Mouse (Mus musculus) frontal cortex, postnatal 10 days (tissue): ENCODE measurements at regions not wholly inside any gene's neighbourhood (a gene's known extent, or its start where the extent isn't known, plus 50 kb on each side); places are given as distances from the start of the nearest gene placed in this dataset.

Source experiments
- DNase-seq, 2 experiments: peaks; one replicate each; pipeline ENCODE4 v3.0.0; 2022; ENCODE audit warnings: low spot score in 2 of 2, mixed read lengths in 1 of 2

- no peak for DNase-seq
Measured at GRCm38 (mm10) chr3:99716381-99716780, 168.8 kb upstream of the Spag17 start.

- DNase-seq = no peak
Measured at GRCm38 (mm10) chr3:99738093-99738803, 147.0 kb upstream of the Spag17 start.

GRCm38 (mm10) chr3:99739654-99740053, 145.6 kb upstream of the Spag17 start:
- no peak for DNase-seq

DNA sequence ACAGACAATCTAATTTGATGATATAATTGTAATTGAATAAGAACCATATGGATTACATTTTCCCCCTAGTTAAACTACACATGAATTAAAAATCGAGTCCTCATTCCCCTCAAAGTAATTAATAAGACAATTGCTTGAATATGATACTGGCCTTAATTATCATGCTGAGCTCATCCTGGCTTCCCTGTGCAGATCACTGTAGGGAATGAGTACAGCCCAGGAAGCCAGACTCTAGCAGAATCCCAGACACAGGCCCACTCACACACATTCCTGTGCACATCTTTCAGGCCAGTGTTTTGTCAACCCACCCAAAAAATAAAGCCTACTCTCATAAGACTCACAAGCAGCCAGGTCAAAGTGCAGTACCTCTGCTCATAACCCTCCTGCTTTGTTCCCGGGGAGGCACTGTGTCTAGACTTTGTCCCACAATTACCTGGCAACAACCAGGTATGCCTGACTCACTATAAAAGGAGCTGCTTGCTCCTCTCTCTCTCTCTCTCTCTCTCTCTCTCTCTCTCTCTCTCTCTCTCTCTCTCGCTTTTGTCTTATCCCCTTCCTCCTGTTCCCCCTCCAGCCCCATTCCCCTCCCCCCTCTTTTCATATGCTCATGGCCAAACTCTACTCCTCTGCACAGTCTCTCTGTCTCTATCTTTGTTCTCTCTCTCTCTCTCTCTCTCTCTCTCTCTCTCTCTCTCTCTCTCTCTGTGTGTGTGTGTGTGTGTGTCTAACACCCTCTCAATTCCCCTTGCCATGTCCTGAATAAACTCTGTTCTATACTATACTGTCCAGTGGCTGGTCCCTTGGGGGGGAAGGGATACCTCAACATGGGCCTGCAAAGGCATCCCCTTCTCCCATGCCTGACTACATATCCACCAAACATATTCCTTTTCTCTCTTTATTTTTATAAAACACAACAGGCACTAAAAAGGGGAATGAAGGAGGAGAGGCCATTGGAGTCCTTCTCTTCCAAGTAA, 143.7 kb upstream of the Spag17 start:
- no peak for DNase-seq

GRCm38 (mm10) chr3:99749725-99750124, 135.5 kb upstream of the Spag17 start:
- DNase-seq = no peak

DNA sequence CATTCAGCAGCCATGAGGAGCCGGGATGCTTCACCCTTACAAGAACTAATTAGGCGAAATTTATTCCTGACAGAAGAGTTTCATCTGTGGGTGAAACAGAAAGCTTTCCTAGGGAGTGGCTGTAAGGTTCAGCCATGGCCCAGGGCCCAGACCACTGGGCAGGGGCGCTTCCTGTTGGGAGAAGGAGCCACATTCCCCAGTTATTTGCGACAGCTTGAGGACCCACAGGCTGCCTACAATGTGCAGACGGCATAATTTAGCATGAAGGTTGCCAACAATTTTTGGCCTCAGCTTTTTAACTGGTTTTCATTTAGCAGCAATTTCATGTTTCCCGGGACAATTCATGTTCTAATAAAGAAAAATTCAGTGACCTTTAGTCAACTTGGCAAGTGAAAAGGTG, 106.7 kb upstream of the Spag17 start:
- DNase-seq = no peak

GRCm38 (mm10) chr3:99785955-99786529, 99.2 kb upstream of the Spag17 start:
- DNase-seq = no peak

GRCm38 (mm10) chr3:99791316-99791715, 93.9 kb upstream of the Spag17 start:
- no peak for DNase-seq

DNA sequence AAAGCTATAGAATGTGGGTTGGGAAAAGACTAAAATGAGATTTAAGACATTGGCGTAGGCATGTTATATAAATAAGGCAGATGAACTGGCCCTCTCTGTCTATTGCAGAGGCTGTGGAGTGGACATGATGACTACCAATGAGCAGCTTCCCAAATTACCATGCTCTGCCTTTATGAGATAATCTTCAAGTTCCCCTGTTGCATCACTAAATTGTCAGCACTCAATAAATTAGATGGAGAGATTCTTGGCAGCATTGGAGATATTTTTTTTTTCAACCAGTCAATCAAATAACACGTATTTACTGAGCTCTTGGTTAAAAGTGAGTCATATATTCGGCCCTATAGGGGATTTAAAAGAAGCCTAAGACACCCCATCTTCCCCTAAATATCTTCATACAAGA, 91.6 kb upstream of the Spag17 start:
- no peak for DNase-seq

- no peak for DNase-seq
Measured at GRCm38 (mm10) chr3:99795835-99796234, 89.4 kb upstream of the Spag17 start.

GRCm38 (mm10) chr3:99797791-99798190, 87.4 kb upstream of the Spag17 start:
- DNase-seq = no peak

GRCm38 (mm10) chr3:99810532-99810931, 74.7 kb upstream of the Spag17 start:
- DNase-seq = no peak

GRCm38 (mm10) chr3:99811276-99811675, 73.9 kb upstream of the Spag17 start:
- no peak for DNase-seq

GRCm38 (mm10) chr3:99812836-99813235, 72.4 kb upstream of the Spag17 start:
- DNase-seq = no peak

GRCm38 (mm10) chr3:99815115-99815514, 70.1 kb upstream of the Spag17 start:
- DNase-seq = no peak

DNA sequence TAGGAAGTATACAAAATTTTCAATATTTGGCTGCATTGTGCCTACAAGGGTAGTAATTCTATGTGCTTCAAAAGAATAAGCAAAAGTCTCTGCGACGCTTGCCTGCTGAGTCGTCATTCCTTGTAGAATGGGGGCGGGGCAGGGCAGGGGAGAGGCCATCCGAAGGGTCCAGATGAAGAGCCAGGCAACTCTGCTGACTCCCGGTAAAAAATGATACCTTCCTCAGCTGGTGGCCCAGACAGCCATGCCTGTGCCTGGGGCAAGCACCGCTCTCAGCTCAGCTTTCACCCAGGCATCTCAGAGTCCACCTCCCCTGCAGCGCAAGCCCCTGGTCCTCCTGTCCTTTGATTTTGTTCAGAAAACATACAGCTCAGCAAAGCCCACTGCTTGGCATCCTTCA, 67.2 kb upstream of the Spag17 start:
- DNase-seq = no peak

DNA sequence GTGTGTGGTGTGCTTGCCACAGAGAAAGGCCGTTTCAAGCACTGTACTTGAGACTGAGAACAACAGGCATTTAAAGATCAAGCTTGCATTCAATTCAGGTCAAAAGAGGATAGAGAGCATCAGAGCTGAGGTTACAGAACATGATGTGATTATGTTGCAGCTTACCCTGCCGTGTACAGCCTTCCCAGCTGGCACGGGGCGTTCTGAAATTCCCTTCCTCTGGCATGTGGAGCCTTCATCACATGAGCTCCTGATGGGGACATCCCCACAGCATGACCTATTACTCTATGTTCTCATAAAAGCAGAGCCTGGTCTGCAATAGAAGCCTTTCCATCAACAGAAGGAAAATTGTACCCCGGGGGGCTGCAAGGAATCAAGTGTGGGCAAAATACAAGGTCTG, 62.5 kb upstream of the Spag17 start:
- DNase-seq = no peak

DNA sequence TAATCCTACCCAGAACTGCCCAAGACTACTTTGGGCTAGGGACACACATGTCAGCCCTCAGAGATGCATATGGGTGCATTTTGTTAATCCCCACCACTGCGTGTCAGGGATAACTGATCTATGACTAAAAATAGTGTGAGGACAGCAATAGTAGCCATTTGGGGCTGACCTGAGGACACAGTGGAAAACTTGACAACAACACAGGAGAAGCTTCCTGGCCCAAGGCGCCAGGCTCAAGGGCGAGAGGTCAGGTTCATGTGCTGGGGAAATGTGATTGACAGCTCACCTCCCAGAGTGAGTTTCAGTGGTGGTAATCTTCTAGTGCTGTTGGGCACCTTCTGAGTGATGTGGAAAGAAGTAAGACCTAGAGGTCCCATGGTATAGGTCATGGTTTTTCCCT, 62.0 kb upstream of the Spag17 start:
- no peak for DNase-seq
